Mouse (Mus musculus) heart, postnatal 14 days (tissue): ENCODE measurements at regions not wholly inside any gene's neighbourhood (a gene's known extent, or its start where the extent isn't known, plus 50 kb on each side); places are given as distances from the start of the nearest gene placed in this dataset.
A peak's percentile ranks its signal among the peaks of the same experiment; 100 is the strongest.
"Not testable (repeated sequence)": the region's sequence is repeated elsewhere in the genome, so short reads cannot be mapped to it uniquely, and the experiment has no call there.

Experiments
- DNase-seq, 2 experiments: peaks; one replicate each; pipeline ENCODE4 v3.0.0; 2021 to 2022
- intact Hi-C: fragments of 180-260 bp; cut with DNase I; formaldehyde crosslinking; loops from one replicate; pipeline ENCODE4 v1.15.1; 2025

DNA sequence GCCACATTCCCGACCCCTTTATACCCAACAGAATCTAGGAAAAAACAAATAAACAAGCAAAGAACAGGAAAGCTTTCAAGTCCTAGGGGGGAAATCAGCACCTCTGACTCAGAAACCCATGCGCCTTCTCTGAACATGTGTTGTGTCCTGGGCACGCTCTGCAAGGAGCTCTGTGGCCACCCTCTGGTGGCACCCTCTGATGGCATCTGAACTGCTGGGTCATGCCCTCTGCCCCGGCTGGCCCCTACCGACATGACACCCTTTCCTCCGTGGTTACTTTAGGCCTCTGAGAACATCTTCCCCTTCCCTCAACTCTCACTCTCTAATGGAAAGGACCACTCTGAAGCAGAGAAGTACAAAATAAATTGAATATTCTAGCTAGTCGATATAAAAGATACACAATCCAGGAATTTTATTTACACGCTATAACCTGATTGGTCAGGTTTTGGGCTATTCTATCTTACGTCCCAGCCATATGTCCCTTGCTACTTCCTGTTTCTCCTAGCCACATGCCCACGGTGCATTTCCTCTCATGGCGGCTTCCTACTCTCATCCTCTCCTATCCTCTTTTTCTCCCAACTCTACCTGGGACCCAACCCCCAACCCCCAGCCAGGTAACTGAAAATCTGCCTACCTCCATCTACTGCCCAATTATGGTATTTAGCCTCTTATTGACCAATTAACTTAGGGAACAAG is 248.5 kb downstream of the Setd4 start:
- intact Hi-C loops = no loop called here
- no peak for DNase-seq

DNA sequence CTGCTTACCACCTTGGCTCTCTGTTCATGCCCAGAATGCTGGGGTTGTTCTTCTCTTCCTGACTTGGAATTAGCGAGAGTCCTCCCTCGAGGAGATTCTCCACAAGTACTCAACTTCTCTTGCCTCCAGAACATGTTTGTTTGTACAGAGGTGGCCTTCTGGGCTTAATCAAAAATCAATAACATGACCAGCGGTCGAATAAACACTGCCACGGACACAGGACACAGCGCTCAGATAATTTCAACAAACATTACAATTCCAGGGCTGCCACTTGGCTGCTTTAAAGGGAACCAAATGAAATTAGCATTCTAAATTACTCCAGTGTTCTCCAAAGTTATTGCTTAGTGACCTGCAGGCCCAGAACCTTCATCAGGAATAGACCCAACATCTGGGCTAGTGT is 249.9 kb downstream of the Setd4 start:
- intact Hi-C loops = no loop called here
- DNase-seq = no peak

DNA sequence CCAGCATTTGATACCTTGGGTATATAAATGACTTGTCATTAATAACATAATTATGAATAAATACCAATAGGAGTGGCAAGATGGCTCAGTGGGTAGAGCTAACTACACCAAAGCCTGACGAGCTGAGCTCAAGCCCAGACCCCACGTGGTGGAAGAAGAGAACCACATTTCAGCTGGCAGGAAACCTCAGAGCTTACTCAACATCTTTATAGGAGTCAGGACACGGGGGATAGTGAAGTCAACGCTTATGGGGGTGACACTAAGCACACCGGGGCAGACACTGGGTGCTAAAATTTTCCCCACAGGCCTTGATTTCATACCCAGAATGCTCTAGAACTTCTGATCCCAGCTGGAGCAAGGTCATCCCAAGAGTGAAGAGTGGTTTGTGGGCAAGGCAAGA is 259.3 kb downstream of the Setd4 start:
- no peak for DNase-seq
- intact Hi-C loops = no loop called here

DNA sequence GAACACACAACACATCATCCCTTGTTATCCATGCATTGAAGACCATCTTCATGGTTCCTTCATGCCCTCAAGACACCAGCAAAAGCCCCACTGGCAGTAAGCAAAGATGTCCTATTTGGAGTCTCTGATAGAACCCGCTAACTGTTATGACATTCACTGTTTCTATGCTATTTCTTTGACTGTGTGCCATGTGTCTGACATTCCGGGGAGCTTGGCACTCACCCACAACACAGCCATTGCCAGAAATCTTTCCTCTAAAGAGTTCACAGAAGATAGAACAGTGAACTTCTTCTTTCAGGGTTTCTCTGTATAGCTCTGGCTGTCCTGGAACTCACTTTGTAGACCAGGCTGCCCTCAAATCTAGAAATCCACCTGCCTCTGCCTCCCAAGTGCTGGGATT is 261.2 kb downstream of the Setd4 start:
- intact Hi-C loops = no loop called here
- peak in 1 of 2 experiments; percentile 21 for DNase-seq

DNA sequence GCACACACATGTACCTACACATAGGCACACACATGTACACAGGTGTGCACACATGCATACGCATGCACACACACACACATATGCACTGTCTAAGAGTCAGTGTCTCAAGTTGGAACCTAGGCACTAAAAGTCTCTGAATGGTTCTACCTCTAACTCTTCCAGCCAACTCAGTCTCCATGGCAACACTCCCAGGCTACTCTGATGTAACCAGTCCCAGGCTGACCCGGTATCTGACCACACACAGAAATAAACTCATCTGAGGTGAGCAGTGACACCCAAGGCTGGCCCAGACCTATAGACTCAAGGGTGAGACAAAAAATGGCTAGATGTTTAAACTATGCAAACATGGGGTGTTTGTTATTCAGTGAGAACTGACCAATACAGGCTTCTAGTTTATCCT is 262.1 kb downstream of the Setd4 start:
- intact Hi-C loops = no loop called here
- no peak for DNase-seq

DNA sequence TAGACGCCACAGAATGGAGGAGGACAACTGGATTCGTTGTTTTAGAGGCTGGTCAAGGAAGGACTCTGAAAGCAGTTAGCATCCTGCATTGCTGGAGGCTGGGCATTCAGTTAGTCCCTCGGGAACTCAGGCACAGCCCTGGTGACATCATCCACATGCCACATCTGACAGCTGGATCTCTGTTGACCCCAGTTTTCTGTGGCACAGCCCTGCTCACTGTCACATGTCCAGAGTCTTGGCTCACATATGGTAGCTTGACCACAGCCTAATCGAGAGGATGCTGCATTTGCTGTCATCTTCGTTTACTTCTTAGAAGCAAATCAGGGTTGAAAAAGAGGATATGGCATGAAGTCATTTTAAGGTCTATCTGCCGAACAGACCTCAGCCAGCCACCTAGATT is 265.1 kb downstream of the Setd4 start:
- intact Hi-C loops = no loop called here
- no peak for DNase-seq

DNA sequence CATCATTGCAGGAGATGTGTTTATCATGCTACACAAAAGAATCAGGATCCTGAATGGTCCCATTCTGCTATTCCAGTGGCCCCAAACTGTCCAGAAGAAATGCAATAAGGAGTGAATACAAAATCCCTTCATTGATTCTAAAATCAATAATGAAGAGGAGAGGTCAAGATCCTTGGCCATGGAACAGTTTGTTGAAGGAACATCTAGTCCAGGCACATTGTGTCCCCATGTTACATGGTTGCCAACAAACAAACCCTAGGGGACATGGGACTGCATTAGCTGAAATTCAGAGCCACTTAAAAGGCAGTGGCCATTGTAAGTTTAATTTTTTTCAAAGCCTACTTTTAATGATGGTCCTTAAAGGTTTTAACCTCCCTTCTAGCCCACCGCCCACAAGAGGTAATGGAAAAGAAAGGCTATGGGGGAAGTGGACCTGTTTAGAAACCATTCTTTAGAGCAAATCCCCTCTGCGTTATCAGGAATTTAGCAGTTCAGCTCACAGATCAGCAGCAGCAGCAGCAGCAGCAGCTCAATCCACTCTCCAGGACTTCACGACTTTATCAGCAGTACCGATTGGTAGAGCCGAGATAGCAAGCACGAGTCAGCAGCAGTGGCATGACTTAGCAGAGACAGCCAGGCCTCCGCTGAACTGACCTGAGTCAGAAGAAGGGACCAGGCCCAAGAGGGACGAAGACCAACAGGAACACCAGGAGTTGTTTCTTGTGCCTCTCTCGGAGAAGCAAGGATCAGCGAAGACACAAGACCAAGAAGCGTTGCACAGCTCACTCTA is 268.3 kb downstream of the Setd4 start:
- intact Hi-C loops = no loop called here
- DNase-seq = no peak

DNA sequence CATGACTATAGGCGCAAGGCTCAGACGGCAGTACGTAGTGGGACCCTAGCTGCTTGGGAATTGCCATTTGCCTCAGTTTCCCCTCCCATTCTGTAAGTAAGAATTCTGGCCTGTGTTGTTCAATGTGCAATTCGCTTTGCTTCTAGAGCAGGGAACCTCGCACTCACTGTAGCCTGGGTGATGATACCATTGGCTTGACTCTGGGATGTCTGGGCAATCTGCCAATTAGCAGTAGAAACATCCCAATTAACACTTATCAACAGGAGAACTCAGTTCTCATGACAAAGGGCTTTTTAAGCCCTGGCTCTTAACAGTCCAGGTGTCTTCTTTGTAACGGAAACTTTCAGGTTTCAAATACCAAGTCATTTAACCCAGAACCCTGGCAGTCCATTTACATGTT is 270.2 kb downstream of the Setd4 start:
- no peak for DNase-seq
- intact Hi-C loops = no loop called here

DNA sequence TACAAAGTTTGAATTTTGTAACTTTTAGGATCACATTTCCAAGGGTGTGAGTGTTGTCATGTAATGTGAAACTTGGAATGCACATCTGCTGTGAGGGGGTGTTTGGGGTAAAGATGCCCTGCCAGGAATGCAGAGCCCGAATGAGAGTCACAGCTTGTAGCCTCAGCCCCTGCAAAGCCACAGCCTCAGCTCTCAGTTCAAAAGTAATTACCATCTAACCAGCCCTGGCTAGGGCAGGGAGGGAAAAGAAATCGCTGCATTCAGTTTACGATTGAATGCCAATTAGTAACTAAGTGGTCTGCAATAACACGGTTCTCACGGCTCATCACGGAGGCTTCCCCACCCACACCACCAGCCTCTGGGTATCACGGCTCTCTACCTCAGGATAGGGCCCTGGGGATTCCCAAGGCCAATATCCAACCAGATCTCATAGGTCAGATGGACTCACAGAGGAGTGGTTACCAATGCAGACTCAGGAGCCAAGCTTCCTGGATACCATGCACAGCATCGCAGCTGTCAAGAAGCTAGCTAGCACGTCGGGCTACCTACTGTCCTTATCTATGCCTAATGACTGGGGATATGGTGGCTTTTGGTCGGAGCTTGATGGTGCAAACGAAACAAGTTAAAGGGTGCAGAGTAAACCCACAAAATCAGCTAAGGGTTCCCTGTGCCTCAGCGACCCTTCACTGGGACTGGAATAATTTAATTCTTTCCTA is 275.0 kb downstream of the Setd4 start:
- DNase-seq = no peak
- intact Hi-C loops = no loop called here

DNA sequence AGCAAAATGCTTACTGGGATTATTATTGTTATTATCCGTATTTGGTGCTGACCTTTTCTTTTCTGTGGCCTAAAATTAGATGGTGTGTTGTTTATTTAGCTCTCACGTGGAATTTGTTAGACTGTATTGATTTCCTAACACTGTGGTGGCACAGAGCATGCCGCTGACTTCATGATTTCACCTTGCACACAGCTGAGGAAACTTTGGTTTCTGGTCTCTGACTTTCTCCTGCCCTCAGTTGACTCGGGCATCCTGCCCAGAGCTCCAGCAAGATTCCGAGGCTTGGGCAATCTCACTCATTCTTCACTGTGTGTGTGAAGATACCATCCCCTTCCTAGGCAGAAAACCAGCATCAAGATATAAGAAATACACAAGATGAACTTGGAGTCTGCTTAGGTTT is 279.0 kb downstream of the Setd4 start:
- no peak for DNase-seq
- intact Hi-C loops = no loop called here

DNA sequence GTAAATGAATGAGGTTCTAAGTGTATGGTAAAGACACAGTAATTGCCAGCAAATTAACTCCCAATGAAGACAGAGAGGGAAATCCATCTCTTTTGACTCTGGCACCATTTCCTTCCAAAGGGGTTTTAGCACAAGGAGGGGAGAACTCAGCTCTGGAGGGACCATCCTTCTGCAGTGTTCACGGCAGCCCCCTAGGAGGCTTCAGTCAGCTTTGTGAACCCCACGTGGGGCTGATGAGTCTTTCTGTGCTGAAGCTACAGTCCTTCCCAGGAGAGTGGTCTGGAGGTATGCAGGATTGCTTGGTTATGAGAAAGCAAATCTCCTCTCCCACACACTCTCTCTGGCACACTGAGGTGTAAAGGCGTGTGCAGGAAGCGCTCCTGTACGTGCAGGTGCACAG is 280.7 kb downstream of the Setd4 start:
- intact Hi-C loops = no loop called here
- no peak for DNase-seq

DNA sequence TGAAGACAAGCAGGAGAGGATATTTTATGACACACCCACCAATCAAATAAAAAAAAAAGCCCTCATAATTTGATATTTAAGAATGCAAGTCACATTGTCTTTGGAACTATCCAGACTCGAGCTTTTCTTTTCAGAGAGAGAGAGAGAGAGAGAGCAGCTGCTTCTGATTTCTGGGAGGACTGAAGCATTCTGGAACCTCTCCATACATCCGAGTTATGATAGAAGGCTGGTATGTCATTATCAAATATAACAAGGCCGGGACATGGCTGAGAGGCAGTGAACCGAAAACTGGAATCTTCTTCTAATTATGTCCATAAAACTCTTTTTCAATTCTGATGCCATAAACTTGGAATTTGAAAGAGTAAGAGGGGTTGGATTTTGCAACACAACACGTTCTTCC is 284.3 kb downstream of the Setd4 start:
- DNase-seq = no peak
- intact Hi-C loops = no loop called here

DNA sequence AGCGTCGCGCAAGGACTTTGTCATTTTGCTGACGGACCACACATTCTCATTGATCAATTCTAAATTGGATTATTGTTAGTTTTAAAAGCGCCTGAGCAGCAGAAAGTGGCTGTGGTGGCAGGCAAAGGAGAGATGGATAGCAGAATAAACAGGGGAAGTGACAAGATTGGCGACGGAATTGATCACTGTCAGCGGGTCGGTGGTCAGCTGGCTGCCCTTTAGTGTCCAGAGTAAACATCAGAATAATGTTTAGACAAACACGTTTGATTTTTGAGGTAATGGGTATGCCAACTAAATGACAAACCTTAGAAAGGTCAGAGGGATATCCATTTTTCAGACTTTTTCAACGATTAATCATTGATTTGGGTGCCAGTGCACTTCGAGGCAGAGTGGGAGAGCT is 292.2 kb downstream of the Setd4 start:
- intact Hi-C loops = no loop called here
- no peak for DNase-seq

DNA sequence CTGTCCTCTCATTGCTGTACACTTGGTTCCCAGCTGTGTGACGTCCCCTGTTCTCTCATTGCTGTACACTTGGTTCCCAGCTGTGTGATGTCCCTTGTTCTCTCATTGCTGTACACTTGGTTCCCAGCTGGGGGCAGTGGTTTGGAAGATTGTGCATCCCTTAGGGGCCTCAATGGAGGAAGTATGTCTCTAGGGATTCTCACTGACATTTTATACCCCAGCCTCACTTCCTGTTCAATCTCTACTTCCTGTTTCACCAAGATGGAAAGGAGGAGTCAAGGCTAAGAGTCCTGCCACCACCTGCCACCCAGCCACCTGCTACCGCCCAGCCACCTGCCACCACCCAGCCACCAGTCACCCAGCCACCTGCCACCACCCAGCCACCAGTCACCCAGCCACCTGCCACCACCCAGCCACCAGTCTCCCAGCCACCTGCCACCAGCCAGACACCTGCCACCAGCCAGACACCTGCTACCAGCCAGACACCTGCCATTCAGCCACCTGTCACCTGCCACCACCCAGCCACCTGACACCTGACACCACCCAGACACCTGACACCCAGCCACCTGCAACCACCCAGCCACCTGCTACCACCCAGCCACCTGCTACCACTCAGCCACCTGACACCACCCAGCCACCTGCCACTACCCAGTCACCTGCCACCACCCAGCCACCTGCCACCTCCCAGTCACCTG is 295.1 kb downstream of the Setd4 start:
- DNase-seq = no peak
- intact Hi-C loops = no loop called here

DNA sequence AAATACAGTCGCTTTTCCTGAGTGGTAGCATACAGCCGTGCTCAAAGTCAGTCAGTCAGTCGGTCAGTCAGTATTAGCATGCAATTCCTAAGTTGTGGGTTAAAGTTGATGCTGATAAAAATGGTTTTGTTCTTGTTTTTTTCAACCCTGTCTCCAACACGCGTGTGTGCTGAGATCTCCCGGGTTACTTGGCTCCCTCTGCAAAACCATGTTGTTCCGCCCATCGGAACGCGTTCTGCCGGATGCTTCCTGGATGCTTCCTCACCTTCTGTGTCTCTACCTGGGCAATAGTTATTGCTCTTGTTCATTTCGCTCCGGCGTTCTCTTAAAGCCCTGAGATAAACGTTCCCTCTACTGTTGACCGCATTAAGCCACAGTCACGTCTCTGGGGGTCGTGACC is 296.9 kb downstream of the Setd4 start:
- DNase-seq = no peak
- intact Hi-C loops = no loop called here

DNA sequence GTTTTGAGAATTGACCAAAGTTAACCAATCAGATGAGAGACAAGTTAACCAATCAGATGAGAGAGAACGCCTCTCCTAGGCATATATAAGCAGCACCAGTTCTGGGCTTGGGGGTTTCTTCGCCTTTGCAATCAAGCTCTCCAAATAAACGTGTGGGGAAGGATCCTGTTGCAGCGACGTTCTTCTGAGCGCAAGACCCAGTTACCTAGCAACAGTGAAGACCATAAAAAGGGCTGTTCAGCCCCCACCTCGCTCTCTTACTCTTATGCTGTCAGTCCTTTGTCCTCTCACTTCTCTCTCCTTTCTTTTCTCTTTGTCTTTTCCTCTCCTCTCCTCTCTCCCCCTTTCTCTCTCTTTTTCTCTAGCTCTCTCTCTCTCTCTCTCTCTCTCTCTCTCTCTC is 297.7 kb downstream of the Setd4 start:
- intact Hi-C loops, DNase-seq: not testable (repeated sequence)

DNA sequence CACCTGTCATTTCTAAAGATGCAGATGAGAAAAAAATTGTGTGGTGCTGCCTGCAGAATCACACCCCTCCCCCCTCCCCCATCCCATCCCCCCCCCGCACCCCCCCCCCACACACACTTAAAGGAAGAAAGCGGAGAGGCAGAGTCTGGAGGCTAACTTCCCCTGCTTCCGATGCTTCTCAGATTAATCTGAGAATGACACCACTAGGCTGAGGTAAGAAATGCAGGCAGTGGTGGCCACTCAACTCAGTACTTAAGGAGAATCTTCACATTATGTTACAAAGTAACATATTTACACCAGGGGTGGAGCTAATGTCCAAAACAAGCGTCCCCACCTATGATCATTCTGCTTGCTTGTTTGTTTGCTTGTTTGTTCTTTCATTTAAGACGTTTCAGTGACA is 309.4 kb downstream of the Setd4 start:
- DNase-seq = no peak
- intact Hi-C loops = loop anchor here (5.0 kb wide), 2 partner anchors 158 to 467 kb away; partner anchors contain the start of gene Runx1

DNA sequence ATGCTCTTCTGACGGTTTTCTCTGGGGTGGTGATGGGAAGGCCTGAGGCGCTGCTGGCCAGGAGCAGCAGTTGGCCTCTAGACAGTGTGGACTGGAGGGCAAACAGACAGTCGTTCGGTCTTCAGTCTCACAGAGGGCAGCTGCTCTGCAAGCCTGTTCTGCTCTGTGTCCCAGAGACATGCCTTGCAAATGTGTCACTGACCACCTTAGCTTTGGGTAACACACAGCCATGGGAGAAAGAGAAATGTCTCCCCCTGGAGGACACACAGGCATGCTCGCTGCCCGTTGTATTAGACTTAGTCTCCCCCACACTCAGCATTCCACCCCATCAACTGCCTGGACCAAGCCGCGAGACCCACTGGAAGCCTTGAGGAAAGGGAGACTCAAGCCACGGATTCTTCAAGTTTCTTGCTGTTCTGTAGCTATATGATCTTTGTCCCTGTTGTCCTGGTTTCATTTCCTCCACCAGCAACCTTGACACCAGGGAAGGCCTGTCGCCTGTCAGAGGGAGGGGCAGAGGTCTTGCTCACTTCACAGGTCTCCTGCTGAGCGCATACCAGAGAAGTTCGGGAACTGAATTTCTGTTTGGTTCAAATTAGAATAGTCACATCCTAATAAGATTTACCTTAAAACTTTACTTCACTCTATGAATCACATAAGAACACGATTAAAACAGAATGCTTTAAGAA is 310.8 kb downstream of the Setd4 start:
- peak; percentile 59 to 78 for DNase-seq

DNA sequence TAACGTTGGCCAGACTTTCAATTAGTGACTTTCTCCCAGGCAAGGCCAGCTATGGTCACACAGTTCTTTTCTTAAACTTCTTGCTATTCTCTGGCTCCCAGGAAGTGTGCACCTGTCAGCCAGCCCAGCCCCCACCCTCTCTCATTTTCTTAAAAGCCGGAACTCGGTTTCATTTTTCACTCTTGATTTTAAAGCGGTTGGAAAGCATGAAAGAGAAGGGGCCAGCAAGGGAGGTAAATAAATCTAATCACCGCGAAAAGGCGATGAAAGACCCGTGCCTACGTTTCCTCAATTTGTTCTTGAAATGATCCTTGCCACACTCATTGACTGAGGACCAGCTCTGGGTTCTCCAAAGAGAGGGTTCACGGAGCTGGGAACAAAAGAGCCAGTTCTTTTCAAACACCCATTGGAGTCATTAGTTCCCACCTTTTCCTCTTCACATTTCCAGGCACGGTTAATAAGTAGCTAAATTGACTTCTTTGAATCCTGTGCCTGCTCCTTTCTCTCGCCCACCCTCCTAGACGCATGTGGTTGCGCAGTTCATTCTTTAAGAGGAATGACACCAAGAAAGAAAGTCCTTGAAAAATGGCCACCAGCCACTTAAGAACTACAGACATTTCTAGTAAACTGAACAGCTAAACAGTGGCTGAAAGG is 311.6 kb downstream of the Setd4 start:
- DNase-seq = no peak
- intact Hi-C loops = loop anchor here (5.0 kb wide), 2 partner anchors 160 to 465 kb away; partner anchors contain the start of gene Runx1

More for the DNA sequence above, 310.8 kb downstream of the Setd4 start:
- intact Hi-C loops = loop anchor here (1.0 to 5.0 kb wide), 4 partner anchors 159 to 728 kb away; partner anchors contain the start of gene Runx1

DNA sequence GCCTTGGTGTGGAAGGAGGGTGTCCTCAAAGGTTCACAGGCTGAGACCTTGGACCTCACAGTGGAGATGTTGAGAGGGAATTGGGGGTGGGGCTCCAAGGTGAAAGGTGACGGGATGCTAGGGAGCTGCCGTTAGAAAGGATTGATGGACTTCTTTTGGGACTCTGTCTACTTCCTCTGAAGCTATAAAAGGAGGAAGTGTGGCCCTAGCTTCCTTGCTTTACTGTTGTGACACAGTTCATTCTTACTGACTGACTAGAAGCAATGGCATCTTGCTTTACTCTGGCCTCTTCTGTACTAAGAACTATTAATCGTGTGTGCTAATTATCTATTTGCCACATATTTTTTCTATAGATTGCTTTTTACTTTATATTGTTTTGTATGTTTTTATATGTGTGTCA is 315.8 kb downstream of the Setd4 start:
- intact Hi-C loops = no loop called here
- DNase-seq = no peak
